Mouse (Mus musculus) spleen, adult 2 months (tissue): ENCODE results near the gene 1810049J17Rik.

Experiments
- CTCF ChIP-seq: fragments of 200-500 bp; IDR thresholded peaks from 2 replicates; pipeline ENCODE4 v1.5.1; 2011; ENCODE audit warnings: mild to moderate bottlenecking, inconsistent platforms; ENCODE audit not compliant: insufficient read depth, insufficient read length, insufficient replicate concordance; ENCODE audit errors: extremely low read depth
- POLR2A ChIP-seq: fragments of 200-500 bp; IDR thresholded peaks from 2 replicates; pipeline ENCODE4 v1.6.1; 2011; ENCODE audit warnings: low read depth, low read length, inconsistent platforms

DNA sequence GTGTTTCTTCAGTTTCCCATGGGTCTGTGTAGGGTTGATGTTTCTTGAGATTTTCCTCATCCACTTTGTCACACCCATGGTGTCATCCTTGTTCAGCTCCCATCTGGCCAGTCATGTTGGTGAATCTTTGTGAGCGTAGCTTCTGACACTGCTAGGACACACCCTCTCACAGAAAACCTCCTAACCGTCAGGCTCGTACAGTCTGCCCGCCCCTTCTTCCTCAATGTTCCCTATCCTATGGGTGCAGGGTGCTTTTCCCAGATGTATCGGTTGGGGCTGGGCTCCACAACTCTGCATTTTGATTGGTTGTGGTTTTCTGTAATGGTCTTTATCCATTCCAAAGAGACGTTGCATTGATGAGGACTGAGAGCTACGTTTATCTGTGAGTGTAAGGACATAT is 31.4 kb downstream of the 1810049J17Rik start:
- TF ChIP-seq POLR2A (no peak), CTCF (no peak)
